Mouse (Mus musculus): ENCODE results near the gene Klk14. TPM values are rescaled to one million over a fixed set of nuclear protein-coding genes. Genes with fewer than 3 reads are reported as not detected.
"Not testable (repeated sequence)": the region's sequence is repeated elsewhere in the genome, so short reads cannot be mapped to it uniquely, and the experiment has no call there.

The Klk14 gene
- polyA plus RNA-seq, 1 experiment from 2014 or later = not detected

DNA sequence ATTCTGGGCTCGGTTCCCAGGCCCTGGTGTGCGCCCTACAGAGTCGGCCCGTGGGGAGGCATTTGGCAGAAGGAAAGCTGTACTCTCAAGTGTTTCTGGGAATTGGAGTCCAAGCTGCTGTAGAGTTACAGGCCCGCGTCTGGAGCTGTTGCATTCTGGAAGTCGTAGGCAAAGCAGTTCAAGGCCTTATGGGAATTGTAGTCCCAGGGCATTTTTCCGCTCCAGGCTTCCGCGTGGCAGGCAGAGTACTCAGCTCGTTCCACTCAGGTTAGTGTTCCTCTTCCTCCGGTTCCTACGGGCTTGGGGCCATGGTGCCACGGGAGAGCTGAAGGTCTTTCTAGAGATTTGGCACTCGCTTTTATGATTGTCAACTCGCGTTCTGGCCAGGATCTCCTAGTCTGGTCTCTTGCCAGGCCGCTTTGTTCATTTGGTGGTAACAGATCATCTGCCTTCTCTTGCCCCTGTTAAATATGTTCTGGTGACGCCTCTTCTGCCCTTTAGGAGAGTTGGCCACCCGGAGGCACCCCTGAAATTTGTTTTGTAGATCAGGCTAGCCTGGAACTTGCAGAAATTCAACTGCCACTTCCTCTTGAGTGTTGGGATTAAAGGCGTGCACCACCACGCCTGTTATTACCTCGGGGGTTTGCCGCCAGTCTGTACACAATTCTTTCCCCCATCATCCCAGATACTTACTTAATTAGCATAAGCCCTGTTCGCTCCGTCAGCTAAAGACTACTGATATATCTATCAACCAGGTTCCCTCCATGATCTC is 18.2 kb upstream of the Klk14 start, which contains the start of gene Ctu1:
Ctu1 (plus strand) TSS at position 208 of the 772 bp plus-strand sequence.
- Histone ChIP-seq H3K4me2 (peak within 1 kb of the TSS; percentile 80), H3K9me3 (replicated peaks) (no peaks in the 10 kb centered on the region), H3K36me3 (peaks cover 30% of the 10 kb centered on the region), H3K9ac (peak within 1 kb of the TSS; percentile 73), H3K27ac (no peak within 1 kb of the TSS; the same call in 1 of the 2 replicates), H3K4me3 (replicated peaks) (peak within 1 kb of the TSS; percentile 64), H3K27me3 (no peaks in the 10 kb centered on the region), H3K4me1 (replicated peaks) (peaks cover 24% of the 10 kb centered on the region)
- WGBS (ENCODE audit: insufficient replicate concordance) = under 1% methylated on average over 26 of the region's 26 CpGs
- ATAC-seq (ENCODE audit: low read depth) = peak; percentile 94
- peak; percentile 75 for DNase-seq

DNA sequence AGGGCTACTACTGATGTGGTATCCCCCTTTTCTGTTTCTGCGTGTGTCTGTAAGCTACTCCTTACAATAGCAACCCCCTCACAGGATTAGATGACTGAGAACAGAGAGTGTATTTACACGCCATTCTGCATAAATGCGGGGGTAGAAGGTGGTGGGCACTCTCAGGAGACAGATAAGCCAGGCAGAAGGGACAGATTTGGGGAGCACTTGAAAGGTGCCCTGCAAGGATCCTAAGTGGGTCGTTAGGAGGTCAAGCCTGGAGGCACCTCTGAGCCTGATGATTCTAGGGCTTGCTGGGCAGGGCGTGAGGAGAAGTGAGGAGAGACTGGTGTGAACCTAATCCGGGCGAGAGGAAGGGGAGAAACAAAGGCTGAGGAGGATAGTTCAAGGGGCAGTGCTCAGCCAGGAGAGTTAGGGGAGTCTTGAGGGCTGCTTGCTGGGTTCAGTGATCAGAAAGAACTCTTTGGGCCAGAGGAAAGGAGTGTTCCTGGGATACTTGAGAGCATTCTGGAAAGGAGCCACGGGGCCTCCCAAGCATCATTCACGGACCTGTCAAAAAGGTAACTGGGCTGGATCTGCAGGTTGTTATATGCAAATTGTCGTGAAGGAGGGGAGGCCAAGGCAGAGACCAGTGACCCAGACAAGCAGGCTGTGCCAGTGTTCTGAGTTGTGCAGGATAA is 17.5 kb upstream of the Klk14 start:
- H3K9me3 ChIP-seq (replicated peaks) = no peaks in the 10 kb centered on the region
- no peak for DNase-seq
- no peak overlapping the region for H3K27ac ChIP-seq
- H3K9ac ChIP-seq = peak overlapping the region; percentile 73
- H3K4me1 ChIP-seq (replicated peaks) = peaks cover 24% of the 10 kb centered on the region
- no peak for ATAC-seq (ENCODE audit: low read depth)
- H3K4me3 ChIP-seq (replicated peaks) = peak overlapping the region; percentile 64
- H3K36me3 ChIP-seq = peaks cover 37% of the 10 kb centered on the region
- H3K4me2 ChIP-seq = peak overlapping the region; percentile 80
- WGBS (ENCODE audit: insufficient replicate concordance) = 18% methylated on average over 10 of the region's 10 CpGs
- H3K27me3 ChIP-seq = no peaks in the 10 kb centered on the region

- H3K27ac ChIP-seq = no peak overlapping the region
- DNase-seq = no peak
- peaks cover 43% of the 10 kb centered on the region for H3K36me3 ChIP-seq
- WGBS (ENCODE audit: insufficient replicate concordance) = 89% methylated on average over 32 of the region's 32 CpGs
- H3K4me2 ChIP-seq = no peak overlapping the region
- no peak for ATAC-seq (ENCODE audit: low read depth)
- no peaks in the 10 kb centered on the region for H3K9me3 ChIP-seq (replicated peaks)
- no peaks in the 10 kb centered on the region for H3K27me3 ChIP-seq
- no peak overlapping the region for H3K9ac ChIP-seq
- H3K4me3 ChIP-seq (replicated peaks) = no peak overlapping the region
- peaks cover 24% of the 10 kb centered on the region for H3K4me1 ChIP-seq (replicated peaks)
Measured at GRCm38 (mm10) chr7:43675091-43675490, 15.1 kb upstream of the Klk14 start.

GRCm38 (mm10) chr7:43678517-43678916 is 11.7 kb upstream of the Klk14 start:
- H3K36me3 ChIP-seq = peaks cover 43% of the 10 kb centered on the region
- no peak overlapping the region for H3K27ac ChIP-seq
- no peak overlapping the region for H3K9ac ChIP-seq
- H3K4me1 ChIP-seq (replicated peaks) = peaks cover 4% of the 10 kb centered on the region; the same call in 1 of the 2 replicates
- DNase-seq = no peak
- no peaks in the 10 kb centered on the region for H3K9me3 ChIP-seq (replicated peaks)
- no peak overlapping the region for H3K4me3 ChIP-seq (replicated peaks)
- ATAC-seq (ENCODE audit: low read depth) = no peak
- H3K27me3 ChIP-seq = no peaks in the 10 kb centered on the region
- no peak overlapping the region for H3K4me2 ChIP-seq

- Histone ChIP-seq H3K9me3 (replicated peaks) (no peaks in the 10 kb centered on the region), H3K9ac (no peak overlapping the region), H3K4me2 (no peak overlapping the region), H3K27ac (no peak overlapping the region), H3K27me3 (no peaks in the 10 kb centered on the region), H3K4me3 (replicated peaks) (no peak overlapping the region), H3K4me1 (replicated peaks) (no peaks in the 10 kb centered on the region), H3K36me3 (peaks cover 24% of the 10 kb centered on the region)
- WGBS (ENCODE audit: insufficient replicate concordance) = 26% methylated on average over 5 of the region's 5 CpGs
- ATAC-seq (ENCODE audit: low read depth) (no peak), DNase-seq (peak; percentile 17)
Measured at GRCm38 (mm10) chr7:43680960-43681359, 9.3 kb upstream of the Klk14 start.

DNA sequence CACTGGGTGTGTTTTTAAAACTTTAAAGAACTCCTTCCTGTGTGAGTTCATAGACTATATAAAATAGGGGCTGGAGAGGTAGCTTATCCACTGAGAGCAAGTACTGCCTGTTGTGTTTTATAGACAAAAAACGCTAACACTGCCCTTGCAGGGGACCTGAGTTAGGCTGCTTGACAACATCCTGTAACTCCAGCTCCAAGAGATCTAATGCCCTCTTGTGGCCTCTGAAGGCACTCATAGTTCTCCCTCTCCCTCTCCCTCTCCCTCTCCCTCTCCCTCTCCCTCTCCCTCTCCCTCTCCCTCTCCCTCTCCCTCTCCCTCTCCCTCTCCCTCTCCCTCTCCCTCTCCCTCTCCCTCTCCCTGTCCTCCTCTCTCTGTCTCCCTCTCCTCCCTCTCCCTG is 7.7 kb upstream of the Klk14 start:
- H3K4me2 ChIP-seq; ATAC-seq (ENCODE audit: low read depth); H3K4me1 ChIP-seq (replicated peaks); H3K27ac ChIP-seq; H3K9me3 ChIP-seq (replicated peaks); H3K9ac ChIP-seq; H3K27me3 ChIP-seq; DNase-seq; H3K4me3 ChIP-seq (replicated peaks); H3K36me3 ChIP-seq: not testable (repeated sequence)
- WGBS (ENCODE audit: insufficient replicate concordance) = 5% methylated on average over 1 of the region's 1 CpGs

- Histone ChIP-seq H3K4me3 (replicated peaks) (no peak overlapping the region), H3K36me3 (no peaks in the 10 kb centered on the region), H3K9me3 (replicated peaks) (no peaks in the 10 kb centered on the region), H3K4me1 (replicated peaks) (no peaks in the 10 kb centered on the region), H3K9ac (no peak overlapping the region), H3K27me3 (no peaks in the 10 kb centered on the region), H3K27ac (no peak overlapping the region), H3K4me2 (no peak overlapping the region)
- ATAC-seq (ENCODE audit: low read depth) (no peak), DNase-seq (no peak)
- WGBS (ENCODE audit: insufficient replicate concordance) = 24% methylated on average over 7 of the region's 7 CpGs
Measured at GRCm38 (mm10) chr7:43685088-43685487, 5.1 kb upstream of the Klk14 start.

DNA sequence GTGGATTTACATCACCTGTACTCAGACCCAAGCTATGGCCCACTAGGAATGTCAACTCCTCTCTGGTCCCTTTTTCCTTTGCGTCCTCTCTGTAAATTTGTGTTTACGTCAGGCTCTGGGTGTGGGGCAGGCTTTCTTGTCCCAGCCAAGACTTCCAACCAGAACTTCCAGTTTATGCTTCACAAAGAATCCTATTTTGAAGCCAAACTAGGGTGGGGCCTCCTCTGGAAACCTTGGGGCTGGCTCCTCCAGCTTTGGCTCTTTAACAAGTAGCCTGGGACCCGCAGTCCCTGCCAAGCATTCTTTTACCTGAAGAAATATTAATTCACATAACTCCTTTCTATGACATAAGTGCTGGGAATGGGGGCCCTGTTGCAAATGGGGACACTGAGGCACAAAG is 19.8 kb downstream of the Klk14 start:
- no peaks in the 10 kb centered on the region for H3K4me1 ChIP-seq (replicated peaks)

GRCm38 (mm10) chr7:43712267-43712666 is 22.0 kb downstream of the Klk14 start, which contains the start of gene Klk13:
Gene Klk13 (plus strand): TSS chr7:43712567.
- Histone ChIP-seq H3K9me3 (replicated peaks) (no peaks in the 10 kb centered on the region), H3K27ac (no peak within 1 kb of the TSS), H3K4me3 (replicated peaks) (no peak within 1 kb of the TSS), H3K36me3 (no peaks in the 10 kb centered on the region), H3K27me3 (no peaks in the 10 kb centered on the region), H3K4me2 (no peak within 1 kb of the TSS), H3K9ac (no peak within 1 kb of the TSS), H3K4me1 (replicated peaks) (no peaks in the 10 kb centered on the region)
- WGBS (ENCODE audit: insufficient replicate concordance) = 37% methylated on average over 4 of the region's 4 CpGs
- no peak for ATAC-seq (ENCODE audit: low read depth)
- DNase-seq = no peak

More for the DNA sequence above, 19.8 kb downstream of the Klk14 start:
- Histone ChIP-seq H3K27ac (no peak overlapping the region), H3K4me3 (replicated peaks) (no peak overlapping the region), H3K36me3 (no peaks in the 10 kb centered on the region), H3K9ac (no peak overlapping the region), H3K27me3 (no peaks in the 10 kb centered on the region), H3K4me2 (no peak overlapping the region), H3K9me3 (replicated peaks) (no peaks in the 10 kb centered on the region)
- 70% methylated on average over 3 of the region's 3 CpGs for WGBS (ENCODE audit: insufficient replicate concordance)
- DNase-seq (no peak), ATAC-seq (ENCODE audit: low read depth) (no peak)

DNA sequence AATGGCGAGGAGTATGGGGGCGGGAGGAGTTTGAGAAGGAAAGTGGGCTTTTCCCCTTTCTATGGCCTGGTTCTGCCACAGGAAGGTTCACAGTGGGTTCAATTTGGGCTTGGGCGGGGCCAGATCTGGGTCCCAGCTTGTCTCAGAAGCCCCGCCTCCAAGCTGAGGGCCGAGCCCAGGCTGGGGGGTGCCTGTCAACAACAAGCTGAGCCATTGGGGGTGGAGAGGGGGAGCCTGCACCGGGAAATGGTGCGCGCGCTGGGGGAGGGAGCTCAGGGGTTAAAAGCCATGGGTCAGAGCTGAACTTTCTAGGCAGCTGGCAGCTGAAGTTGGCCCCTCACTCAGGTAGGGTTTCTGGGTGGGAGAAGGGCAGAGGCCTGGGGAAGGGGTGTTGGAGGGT is 22.7 kb downstream of the Klk14 start:
- H3K36me3 ChIP-seq = no peaks in the 10 kb centered on the region
- no peaks in the 10 kb centered on the region for H3K27me3 ChIP-seq
- DNase-seq (no peak), ATAC-seq (ENCODE audit: low read depth) (no peak)
- no peaks in the 10 kb centered on the region for H3K4me1 ChIP-seq (replicated peaks)
- no peaks in the 10 kb centered on the region for H3K9me3 ChIP-seq (replicated peaks)
- H3K27ac ChIP-seq = no peak overlapping the region
- 14% methylated on average over 9 of the region's 9 CpGs for WGBS (ENCODE audit: insufficient replicate concordance)
- H3K4me2 ChIP-seq = no peak overlapping the region
- no peak overlapping the region for H3K9ac ChIP-seq
- no peak overlapping the region for H3K4me3 ChIP-seq (replicated peaks)

DNA sequence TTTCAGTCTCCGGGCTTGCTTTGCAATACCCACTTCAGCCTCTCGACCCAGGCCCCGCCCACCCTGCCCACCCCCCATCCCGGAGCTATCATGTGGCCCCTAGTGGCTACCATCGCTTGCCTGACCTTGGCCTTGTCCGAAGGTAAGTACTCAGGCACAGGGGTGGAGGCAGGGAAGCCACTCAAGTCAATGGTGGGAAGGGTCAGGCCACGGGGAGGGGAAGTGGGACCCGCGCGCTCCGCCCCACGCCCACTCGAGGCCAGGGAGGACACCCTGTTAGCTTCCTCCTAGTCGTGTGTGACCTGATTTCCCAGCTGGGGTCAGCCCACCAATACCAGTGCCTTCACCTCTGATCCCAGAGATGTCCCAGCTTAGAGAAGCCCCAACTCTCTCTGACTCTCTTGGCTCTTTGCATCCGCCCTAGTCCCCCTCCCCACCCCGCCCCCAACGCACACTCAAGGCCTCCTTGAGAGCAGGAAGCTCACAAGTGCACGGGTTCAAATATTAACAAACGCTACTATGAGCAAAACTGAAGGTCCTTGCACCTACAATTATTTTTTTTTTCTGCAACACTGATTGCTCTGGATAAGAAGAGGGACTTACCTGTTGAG is 23.6 kb downstream of the Klk14 start:
- 7% methylated on average over 19 of the region's 19 CpGs for WGBS (ENCODE audit: insufficient replicate concordance)
- Histone ChIP-seq H3K4me3 (replicated peaks) (no peak overlapping the region), H3K4me2 (0 out of 2 replicates have a peak overlapping the region, but pooled peaks have one; percentile 1), H3K9me3 (replicated peaks) (no peaks in the 10 kb centered on the region), H3K36me3 (no peaks in the 10 kb centered on the region), H3K9ac (no peak overlapping the region), H3K4me1 (replicated peaks) (no peaks in the 10 kb centered on the region), H3K27me3 (no peaks in the 10 kb centered on the region), H3K27ac (no peak overlapping the region)
- no peak for DNase-seq
- no peak for ATAC-seq (ENCODE audit: low read depth)

Data from liver, embryonic 13.5 days (tissue).